Mouse (Mus musculus): ENCODE data around the gene Apba1. TPM values are rescaled to one million over a fixed set of nuclear protein-coding genes. Genes with fewer than 3 reads are reported as not detected.

The Apba1 gene
- polyA plus RNA-seq, 1 experiment from 2014 or later, result 2.5 TPM

- H3K36me3 ChIP-seq (ENCODE audit: control insufficient read depth, insufficient read depth, low read length), result no peaks in the 10 kb centered on the region
- WGBS, result 85% methylated on average over 5 of the region's 5 CpGs
- no peaks in the 10 kb centered on the region for H3K4me1 ChIP-seq (ENCODE audit: control insufficient read depth, insufficient read depth, low read length)
- no peak overlapping the region for H3K27ac ChIP-seq (ENCODE audit: low read depth, low read length)
- DNase-seq (ENCODE audit: low spot score) (no peak), ATAC-seq (ENCODE audit: insufficient read depth, low FRiP score, low TSS enrichment) (no peak)
- no peaks in the 10 kb centered on the region for H3K27me3 ChIP-seq (ENCODE audit: control insufficient read depth, insufficient read depth, low read length)
- H3K4me2 ChIP-seq (ENCODE audit: low read depth), result no peak overlapping the region
- no peaks in the 10 kb centered on the region for H3K9me3 ChIP-seq (ENCODE audit: control insufficient read depth, low read length)
- no peak overlapping the region for H3K4me3 ChIP-seq (ENCODE audit: low read depth, low read length)
- no peak overlapping the region for H3K9ac ChIP-seq (ENCODE audit: low read length)
These were observed 52.3 kb downstream of the Apba1 start for GRCm38 (mm10) chr19:23810976-23811375.

- Histone ChIP-seq H3K27me3 (ENCODE audit: control insufficient read depth, insufficient read depth, low read length) (no peaks in the 10 kb centered on the region), H3K4me2 (ENCODE audit: low read depth) (no peak overlapping the region), H3K9ac (ENCODE audit: low read length) (no peak overlapping the region), H3K9me3 (ENCODE audit: control insufficient read depth, low read length) (no peaks in the 10 kb centered on the region), H3K4me3 (ENCODE audit: low read depth, low read length) (no peak overlapping the region), H3K27ac (ENCODE audit: low read depth, low read length) (no peak overlapping the region), H3K36me3 (ENCODE audit: control insufficient read depth, insufficient read depth, low read length) (no peaks in the 10 kb centered on the region), H3K4me1 (ENCODE audit: control insufficient read depth, insufficient read depth, low read length) (no peaks in the 10 kb centered on the region)
- WGBS, result 79% methylated on average over 13 of the region's 13 CpGs
- ATAC-seq (ENCODE audit: insufficient read depth, low FRiP score, low TSS enrichment) (no peak), DNase-seq (ENCODE audit: low spot score) (no peak)
These were observed 58.1 kb downstream of the Apba1 start for GRCm38 (mm10) chr19:23816762-23817161.

- Histone ChIP-seq H3K36me3 (ENCODE audit: control insufficient read depth, insufficient read depth, low read length) (no peaks in the 10 kb centered on the region), H3K27me3 (ENCODE audit: control insufficient read depth, insufficient read depth, low read length) (no peaks in the 10 kb centered on the region), H3K27ac (ENCODE audit: low read depth, low read length) (no peak overlapping the region), H3K4me2 (ENCODE audit: low read depth) (no peak overlapping the region), H3K9me3 (ENCODE audit: control insufficient read depth, low read length) (no peaks in the 10 kb centered on the region), H3K4me1 (ENCODE audit: control insufficient read depth, insufficient read depth, low read length) (no peaks in the 10 kb centered on the region), H3K4me3 (ENCODE audit: low read depth, low read length) (no peak overlapping the region), H3K9ac (ENCODE audit: low read length) (no peak overlapping the region)
- DNase-seq (ENCODE audit: low spot score), result no peak
- WGBS, result 82% methylated on average over 6 of the region's 6 CpGs
- ATAC-seq (ENCODE audit: insufficient read depth, low FRiP score, low TSS enrichment), result no peak
These were observed 58.5 kb downstream of the Apba1 start for GRCm38 (mm10) chr19:23817196-23817595.

GRCm38 (mm10) chr19:23819882-23820281 lies 61.2 kb downstream of the Apba1 start:
- 64% methylated on average over 8 of the region's 8 CpGs for WGBS

GRCm38 (mm10) chr19:23822497-23822896 lies 63.8 kb downstream of the Apba1 start:
- H3K4me3 ChIP-seq (ENCODE audit: low read depth, low read length), result no peak overlapping the region
- no peaks in the 10 kb centered on the region for H3K4me1 ChIP-seq (ENCODE audit: control insufficient read depth, insufficient read depth, low read length)
- H3K9me3 ChIP-seq (ENCODE audit: control insufficient read depth, low read length), result no peaks in the 10 kb centered on the region
- H3K27me3 ChIP-seq (ENCODE audit: control insufficient read depth, insufficient read depth, low read length), result no peaks in the 10 kb centered on the region
- H3K36me3 ChIP-seq (ENCODE audit: control insufficient read depth, insufficient read depth, low read length), result no peaks in the 10 kb centered on the region
- ATAC-seq (ENCODE audit: insufficient read depth, low FRiP score, low TSS enrichment) (no peak), DNase-seq (ENCODE audit: low spot score) (no peak)
- WGBS, result 52% methylated on average over 3 of the region's 3 CpGs
- no peak overlapping the region for H3K4me2 ChIP-seq (ENCODE audit: low read depth)
- H3K9ac ChIP-seq (ENCODE audit: low read length), result no peak overlapping the region
- H3K27ac ChIP-seq (ENCODE audit: low read depth, low read length), result no peak overlapping the region

More at GRCm38 (mm10) chr19:23819882-23820281, 61.2 kb downstream of the Apba1 start:
- no peaks in the 10 kb centered on the region for H3K9me3 ChIP-seq (ENCODE audit: control insufficient read depth, low read length)
- ATAC-seq (ENCODE audit: insufficient read depth, low FRiP score, low TSS enrichment) (no peak), DNase-seq (ENCODE audit: low spot score) (no peak)
- no peak overlapping the region for H3K4me2 ChIP-seq (ENCODE audit: low read depth)
- no peak overlapping the region for H3K9ac ChIP-seq (ENCODE audit: low read length)
- no peaks in the 10 kb centered on the region for H3K36me3 ChIP-seq (ENCODE audit: control insufficient read depth, insufficient read depth, low read length)
- H3K4me3 ChIP-seq (ENCODE audit: low read depth, low read length), result no peak overlapping the region
- no peak overlapping the region for H3K27ac ChIP-seq (ENCODE audit: low read depth, low read length)
- H3K27me3 ChIP-seq (ENCODE audit: control insufficient read depth, insufficient read depth, low read length), result no peaks in the 10 kb centered on the region
- H3K4me1 ChIP-seq (ENCODE audit: control insufficient read depth, insufficient read depth, low read length), result no peaks in the 10 kb centered on the region

- no peak overlapping the region for H3K9ac ChIP-seq (ENCODE audit: low read length)
- H3K9me3 ChIP-seq (ENCODE audit: control insufficient read depth, low read length), result no peaks in the 10 kb centered on the region
- DNase-seq (ENCODE audit: low spot score), result no peak
- H3K4me1 ChIP-seq (ENCODE audit: control insufficient read depth, insufficient read depth, low read length), result no peaks in the 10 kb centered on the region
- ATAC-seq (ENCODE audit: insufficient read depth, low FRiP score, low TSS enrichment), result no peak
- H3K27ac ChIP-seq (ENCODE audit: low read depth, low read length), result no peak overlapping the region
- 89% methylated on average over 4 of the region's 4 CpGs for WGBS
- no peak overlapping the region for H3K4me3 ChIP-seq (ENCODE audit: low read depth, low read length)
- H3K36me3 ChIP-seq (ENCODE audit: control insufficient read depth, insufficient read depth, low read length), result no peaks in the 10 kb centered on the region
- no peaks in the 10 kb centered on the region for H3K27me3 ChIP-seq (ENCODE audit: control insufficient read depth, insufficient read depth, low read length)
- H3K4me2 ChIP-seq (ENCODE audit: low read depth), result no peak overlapping the region
These were observed 64.8 kb downstream of the Apba1 start for GRCm38 (mm10) chr19:23823533-23823932.

GRCm38 (mm10) chr19:23826251-23826650 lies 67.6 kb downstream of the Apba1 start:
- Histone ChIP-seq H3K4me1 (ENCODE audit: control insufficient read depth, insufficient read depth, low read length) (no peaks in the 10 kb centered on the region), H3K4me2 (ENCODE audit: low read depth) (no peak overlapping the region), H3K27ac (ENCODE audit: low read depth, low read length) (no peak overlapping the region), H3K4me3 (ENCODE audit: low read depth, low read length) (no peak overlapping the region), H3K9me3 (ENCODE audit: control insufficient read depth, low read length) (no peaks in the 10 kb centered on the region), H3K36me3 (ENCODE audit: control insufficient read depth, insufficient read depth, low read length) (no peaks in the 10 kb centered on the region), H3K27me3 (ENCODE audit: control insufficient read depth, insufficient read depth, low read length) (no peaks in the 10 kb centered on the region), H3K9ac (ENCODE audit: low read length) (no peak overlapping the region)
- DNase-seq (ENCODE audit: low spot score) (no peak), ATAC-seq (ENCODE audit: insufficient read depth, low FRiP score, low TSS enrichment) (no peak)
- 85% methylated on average over 8 of the region's 8 CpGs for WGBS

GRCm38 (mm10) chr19:23830761-23831160 lies 72.1 kb downstream of the Apba1 start:
- Histone ChIP-seq H3K27ac (ENCODE audit: low read depth, low read length) (no peak overlapping the region), H3K4me1 (ENCODE audit: control insufficient read depth, insufficient read depth, low read length) (no peaks in the 10 kb centered on the region), H3K4me2 (ENCODE audit: low read depth) (no peak overlapping the region), H3K36me3 (ENCODE audit: control insufficient read depth, insufficient read depth, low read length) (no peaks in the 10 kb centered on the region), H3K27me3 (ENCODE audit: control insufficient read depth, insufficient read depth, low read length) (no peaks in the 10 kb centered on the region), H3K9me3 (ENCODE audit: control insufficient read depth, low read length) (no peaks in the 10 kb centered on the region), H3K9ac (ENCODE audit: low read length) (no peak overlapping the region), H3K4me3 (ENCODE audit: low read depth, low read length) (no peak overlapping the region)
- 81% methylated on average over 7 of the region's 7 CpGs for WGBS
- DNase-seq (ENCODE audit: low spot score) (no peak), ATAC-seq (ENCODE audit: insufficient read depth, low FRiP score, low TSS enrichment) (no peak)

- DNase-seq (ENCODE audit: low spot score), result no peak
These were observed 75.3 kb downstream of the Apba1 start for GRCm38 (mm10) chr19:23833685-23834682.

More at GRCm38 (mm10) chr19:23833685-23834682, 75.3 kb downstream of the Apba1 start:
- Histone ChIP-seq H3K27ac (ENCODE audit: low read depth, low read length) (no peak overlapping the region), H3K4me3 (ENCODE audit: low read depth, low read length) (no peak overlapping the region), H3K9me3 (ENCODE audit: control insufficient read depth, low read length) (no peaks in the 10 kb centered on the region), H3K9ac (ENCODE audit: low read length) (no peak overlapping the region), H3K27me3 (ENCODE audit: control insufficient read depth, insufficient read depth, low read length) (no peaks in the 10 kb centered on the region), H3K4me2 (ENCODE audit: low read depth) (no peak overlapping the region), H3K36me3 (ENCODE audit: control insufficient read depth, insufficient read depth, low read length) (no peaks in the 10 kb centered on the region), H3K4me1 (ENCODE audit: control insufficient read depth, insufficient read depth, low read length) (no peaks in the 10 kb centered on the region)
- ATAC-seq (ENCODE audit: insufficient read depth, low FRiP score, low TSS enrichment), result peak; percentile 70
- 58% methylated on average over 14 of the region's 14 CpGs for WGBS

Measured in neural tube, embryonic 11.5 days (tissue).